Mouse (Mus musculus): ENCODE measurements around the gene Alk. TPM values are rescaled to one million over a fixed set of nuclear protein-coding genes. Genes with fewer than 3 reads are reported as not detected.

The Alk gene
- total RNA-seq, 2 experiments from 2014 or later, result not detected

- DNase-seq, result no peak
- TF ChIP-seq CTCF (IDR thresholded peaks at IDR 0.05), result no peak
- Histone ChIP-seq H3K27ac (no peak overlapping the region), H3K4me3 (no peak overlapping the region)
- intact Hi-C loops (cut with DNase I), result no loop called here
Measured at GRCm38 (mm10) chr17:72187026-72187425, 417.4 kb downstream of the Alk start.

- intact Hi-C loops (cut with DNase I), result no loop called here
- TF ChIP-seq CTCF (IDR thresholded peaks at IDR 0.05), result no peak
- DNase-seq, result no peak
- no peak overlapping the region for H3K4me3 ChIP-seq
- no peak overlapping the region for H3K27ac ChIP-seq
Measured at GRCm38 (mm10) chr17:72182414-72182813, 422.0 kb downstream of the Alk start.

GRCm38 (mm10) chr17:72180200-72180599 is 424.2 kb downstream of the Alk start:
- TF ChIP-seq CTCF (IDR thresholded peaks at IDR 0.05), result no peak
- no peak for DNase-seq
- intact Hi-C loops (cut with DNase I), result no loop called here
- no peak overlapping the region for H3K4me3 ChIP-seq
- no peak overlapping the region for H3K27ac ChIP-seq

- no peak overlapping the region for H3K4me3 ChIP-seq
- DNase-seq, result no peak
- no peak overlapping the region for H3K27ac ChIP-seq
- intact Hi-C loops (cut with DNase I), result no loop called here
- no peak for TF ChIP-seq CTCF (IDR thresholded peaks at IDR 0.05)
Measured at GRCm38 (mm10) chr17:72179722-72180140, 424.7 kb downstream of the Alk start.

DNA sequence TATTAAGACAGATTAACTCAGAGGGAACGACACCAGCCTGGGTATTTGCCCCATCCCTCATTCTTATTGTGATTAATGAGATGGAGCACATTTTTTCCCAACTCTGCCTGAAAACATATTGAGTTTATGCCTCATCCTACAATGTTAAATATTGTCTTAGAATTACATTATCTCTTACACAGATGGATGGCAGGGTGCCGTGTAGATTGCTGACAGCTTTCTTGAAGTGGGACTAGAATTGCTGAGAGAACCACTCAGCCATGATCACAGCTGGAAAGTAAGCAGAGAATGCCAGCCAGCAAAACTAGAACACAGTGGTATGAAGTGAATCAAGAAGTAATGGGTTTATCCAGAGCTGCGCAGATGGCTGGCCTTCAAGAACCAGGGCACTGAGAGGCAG is 430.6 kb downstream of the Alk start:
- no peak for DNase-seq
- H3K4me3 ChIP-seq, result no peak overlapping the region
- intact Hi-C loops (cut with DNase I), result no loop called here
- TF ChIP-seq CTCF (IDR thresholded peaks at IDR 0.05), result no peak
- no peak overlapping the region for H3K27ac ChIP-seq

- no peak for DNase-seq
- TF ChIP-seq CTCF (IDR thresholded peaks at IDR 0.05), result no peak
- Histone ChIP-seq H3K27ac (no peak overlapping the region), H3K4me3 (no peak overlapping the region)
- intact Hi-C loops (cut with DNase I), result no loop called here
Measured at GRCm38 (mm10) chr17:72168152-72168551, 436.3 kb downstream of the Alk start.

DNA sequence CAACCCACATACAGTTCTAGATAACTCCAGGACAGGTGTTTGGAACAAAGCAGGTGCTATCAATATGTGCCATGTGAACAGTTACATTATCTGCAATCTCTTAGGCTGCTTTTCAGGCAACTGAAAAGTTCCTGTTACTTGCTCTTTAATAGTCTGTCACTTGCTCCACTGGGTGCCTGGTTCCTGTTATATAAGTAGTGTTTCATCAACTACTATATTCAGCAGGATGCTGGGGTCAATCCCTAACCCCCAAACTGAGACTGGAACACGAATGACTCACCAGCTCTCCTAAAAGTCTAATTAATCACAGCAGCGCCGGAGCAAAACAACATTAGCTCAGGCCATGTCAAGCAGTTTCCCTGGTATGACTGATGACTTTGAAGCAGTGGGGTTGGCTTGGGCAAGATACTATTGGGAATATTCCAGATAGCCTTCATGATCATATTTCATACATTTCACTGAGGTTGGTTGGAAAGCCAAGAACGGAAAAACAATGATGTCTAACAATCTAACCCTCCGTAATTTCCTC is 445.5 kb downstream of the Alk start:
- TF ChIP-seq CTCF (IDR thresholded peaks at IDR 0.05), result no peak
- intact Hi-C loops (cut with DNase I), result no loop called here
- no peak for DNase-seq
- H3K27ac ChIP-seq, result no peak overlapping the region
- H3K4me3 ChIP-seq, result no peak overlapping the region

- DNase-seq, result no peak
- H3K4me3 ChIP-seq, result no peak overlapping the region
- no peak for TF ChIP-seq CTCF (IDR thresholded peaks at IDR 0.05)
- intact Hi-C loops (cut with DNase I), result no loop called here
- H3K27ac ChIP-seq, result no peak overlapping the region
Measured at GRCm38 (mm10) chr17:72157830-72158629, 446.4 kb downstream of the Alk start.

GRCm38 (mm10) chr17:72153038-72153437 is 451.4 kb downstream of the Alk start:
- Histone ChIP-seq H3K27ac (no peak overlapping the region), H3K4me3 (no peak overlapping the region)
- intact Hi-C loops (cut with DNase I), result no loop called here
- TF ChIP-seq CTCF (IDR thresholded peaks at IDR 0.05), result no peak
- DNase-seq, result no peak

GRCm38 (mm10) chr17:72144946-72145598 is 459.4 kb downstream of the Alk start:
- TF ChIP-seq CTCF (IDR thresholded peaks at IDR 0.05), result no peak
- H3K27ac ChIP-seq, result no peak overlapping the region
- DNase-seq, result no peak
- intact Hi-C loops (cut with DNase I), result no loop called here
- no peak overlapping the region for H3K4me3 ChIP-seq

DNA sequence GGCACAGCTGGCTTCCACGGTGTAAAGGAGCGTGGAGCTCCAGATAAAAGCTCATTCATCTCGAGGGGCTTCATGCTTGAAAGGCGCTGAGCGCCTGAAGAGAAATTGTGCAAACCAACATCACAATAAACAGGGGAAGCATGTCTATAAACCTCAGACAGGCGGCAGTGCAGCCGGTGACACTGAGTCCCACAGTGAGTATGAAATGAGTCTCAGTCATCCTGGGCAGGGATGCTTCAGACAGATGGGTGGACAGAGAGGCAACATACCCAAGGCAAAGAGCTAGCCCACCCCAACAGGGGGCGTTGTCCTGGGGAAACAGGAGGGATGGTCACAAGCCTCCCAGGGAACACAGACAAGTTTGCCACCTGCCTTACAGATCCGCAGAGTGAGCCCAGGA is 460.0 kb downstream of the Alk start:
- intact Hi-C loops (cut with DNase I), result no loop called here
- no peak for TF ChIP-seq CTCF (IDR thresholded peaks at IDR 0.05)
- no peak for DNase-seq
- Histone ChIP-seq H3K4me3 (no peak overlapping the region), H3K27ac (no peak overlapping the region)

DNA sequence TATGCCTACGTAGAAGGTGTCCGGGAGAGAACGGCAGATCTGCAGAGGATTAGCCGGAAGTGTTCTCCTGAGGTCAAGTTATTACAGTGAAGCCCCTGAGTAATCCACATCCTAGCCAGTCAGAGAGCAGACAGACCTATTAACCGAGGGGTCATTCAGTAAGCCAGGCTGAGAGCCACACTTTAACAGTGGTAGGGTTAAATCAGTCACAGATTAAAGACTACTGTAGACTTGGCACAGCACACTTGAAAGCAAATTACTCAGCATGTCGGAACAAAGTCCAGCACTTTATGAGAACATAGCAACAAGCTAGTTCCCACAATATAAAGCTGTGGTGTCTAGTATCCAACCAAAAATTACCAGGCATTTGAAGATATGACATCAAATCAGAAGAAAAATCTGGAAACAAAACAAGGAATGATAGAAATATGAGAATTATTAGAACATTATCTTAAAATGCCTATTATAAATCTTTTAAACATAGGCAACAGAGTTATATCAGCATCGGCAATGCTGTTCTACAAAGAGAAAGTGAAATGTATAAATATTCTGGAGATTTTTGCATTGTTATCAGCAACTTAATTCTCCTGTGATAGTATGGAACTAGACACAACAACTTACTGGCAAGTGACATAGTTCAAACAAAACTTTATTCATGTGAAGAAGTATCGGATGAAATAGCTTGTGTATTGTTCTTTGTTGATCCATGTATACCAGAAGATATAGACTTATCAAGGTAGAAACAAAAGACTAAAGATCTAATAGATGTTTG is 472.1 kb downstream of the Alk start:
- no peak for DNase-seq
- no peak overlapping the region for H3K4me3 ChIP-seq
- TF ChIP-seq CTCF (IDR thresholded peaks at IDR 0.05), result no peak
- no peak overlapping the region for H3K27ac ChIP-seq
- intact Hi-C loops (cut with DNase I), result no loop called here

DNA sequence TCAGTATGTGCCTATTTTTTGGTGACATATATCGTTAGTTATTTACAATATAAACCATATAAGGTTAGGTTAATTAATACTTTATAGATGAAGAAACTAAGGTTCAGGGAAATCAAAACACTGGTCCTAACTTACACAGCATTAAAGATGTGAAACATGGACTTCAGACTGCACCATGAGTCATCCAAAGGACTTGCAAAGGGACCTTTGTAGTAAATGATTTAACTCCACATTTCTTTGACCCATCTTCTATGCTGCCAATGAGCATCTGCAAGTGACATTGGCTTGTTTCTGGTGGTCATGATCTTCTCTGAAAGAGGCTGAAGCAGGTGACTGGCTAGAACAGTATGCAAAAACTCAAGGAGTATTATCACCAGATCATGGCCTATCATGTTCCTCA is 482.8 kb downstream of the Alk start:
- intact Hi-C loops (cut with DNase I), result no loop called here
- no peak for DNase-seq
- no peak for TF ChIP-seq CTCF (IDR thresholded peaks at IDR 0.05)
- Histone ChIP-seq H3K4me3 (no peak overlapping the region), H3K27ac (no peak overlapping the region)

Measured in gastrocnemius, adult 2 months (tissue).